In genomic region chr10:61696560-61696823, GRCm38 (mm10) we compare ENCODE assay signal across 8 mouse cellular contexts. TPM values are rescaled to one million over a fixed set of nuclear protein-coding genes. Genes with fewer than 3 reads are reported as not detected.
A peak's percentile ranks its signal among the peaks of the same experiment; 100 is the strongest.
DNase-seq lines count a peak whose midpoint lies in the region; ATAC-seq and TF ChIP-seq lines count a peak whose summit lies in the region.

No protein-coding gene starts in this region.

- 9% methylated on average over 19 of the region's 19 CpGs for WGBS in heart, embryonic 11.5 days (ENCODE audit: insufficient replicate concordance)
- WGBS in heart, postnatal 0 days, result 10% methylated on average over 19 of the region's 19 CpGs
- WGBS in liver, embryonic 16.5 days (ENCODE audit: insufficient replicate concordance), result 5% methylated on average over 19 of the region's 19 CpGs

- no peaks in the 10 kb centered on the region for H3K9me3 ChIP-seq in heart, embryonic 11.5 days (replicated peaks; ENCODE audit: control insufficient read depth, low read length)
- H3K9me3 ChIP-seq in ES-E14 (ENCODE audit: control insufficient read depth, insufficient read depth, low read depth, low read length), result no peaks in the 10 kb centered on the region
- H3K9me3 ChIP-seq in heart, postnatal 0 days (replicated peaks; ENCODE audit: control insufficient read depth, low read length), result no peaks in the 10 kb centered on the region
- H3K9me3 ChIP-seq in liver, embryonic 16.5 days (replicated peaks; ENCODE audit: control insufficient read depth, low read length), result no peaks in the 10 kb centered on the region

- in situ Hi-C loops in ES-E14 (cut with MboI; ENCODE audit: low sequenced_read_pairs in 2 of 2, unreplicated experiment in 2 of 2), result no loop called here

- H3K4me1 ChIP-seq in heart, embryonic 11.5 days (ENCODE audit: control insufficient read depth, insufficient read depth, low read length), result peaks cover 10% of the 10 kb centered on the region
- H3K4me1 ChIP-seq in ES-E14 (ENCODE audit: control insufficient read depth in 2 of 2, insufficient read depth in 2 of 2, low read length in 2 of 2, poor library complexity in 1 of 2), result peaks cover 0 to 1% of the 10 kb centered on the region in 2 experiments; a peak in 1 of 4 replicates
- H3K4me1 ChIP-seq in heart, postnatal 0 days (ENCODE audit: control insufficient read depth, insufficient read depth), result peaks cover 11% of the 10 kb centered on the region
- peaks cover 17% of the 10 kb centered on the region for H3K4me1 ChIP-seq in liver, embryonic 16.5 days (ENCODE audit: control insufficient read depth, low read depth, low read length)

- DNase-seq in heart, postnatal 36 days, result no peak
- no peak for DNase-seq in ES-E14 (ENCODE audit: low read depth, low spot score)
- no peak for DNase-seq in heart, postnatal 0 days (ENCODE audit: low spot score)
- no peak for DNase-seq in T-cell, adult 2 months (ENCODE audit: low spot score)
- DNase-seq in right cerebral cortex, adult 18-20 months, result no peak
- no peak for DNase-seq in urinary bladder, adult 18-20 months (ENCODE audit: low spot score in 2 of 2)

- H3K36me3 ChIP-seq in heart, embryonic 11.5 days (ENCODE audit: control insufficient read depth, insufficient read depth, low read length), result peaks cover 13% of the 10 kb centered on the region
- H3K36me3 ChIP-seq in ES-E14 (ENCODE audit: control insufficient read depth, insufficient read depth, low read length, poor library complexity, severe bottlenecking), result peaks cover 10% of the 10 kb centered on the region
- H3K36me3 ChIP-seq in heart, postnatal 0 days (replicated peaks; ENCODE audit: control insufficient read depth, insufficient read depth, low read length), result peaks cover 30% of the 10 kb centered on the region
- H3K36me3 ChIP-seq in liver, embryonic 16.5 days (ENCODE audit: control insufficient read depth, insufficient read depth), result peaks cover 8% of the 10 kb centered on the region

- TF ChIP-seq EP300 in heart, postnatal 0 days (IDR thresholded peaks at IDR 0.05; ENCODE audit: low read depth), result no peak

- H3K27ac ChIP-seq in heart, embryonic 11.5 days (ENCODE audit: low read depth, low read length), result no peak overlapping the region
- no peak overlapping the region for H3K27ac ChIP-seq in ES-E14 (ENCODE audit: insufficient read depth, low read depth, low read length, poor library complexity, severe bottlenecking)
- H3K27ac ChIP-seq in heart, postnatal 0 days (ENCODE audit: low read depth), result no peak overlapping the region
- 0 out of 2 replicates have a peak overlapping the region, but pooled peaks have one; percentile 29 for H3K27ac ChIP-seq in liver, embryonic 16.5 days (ENCODE audit: low read length)

- intact Hi-C loops in heart, postnatal 36 days (cut with DNase I), result no loop called here

- no peak for TF ChIP-seq CTCF in heart, postnatal 0 days (IDR thresholded peaks at IDR 0.05; ENCODE audit: low read depth)

- peak overlapping the region; percentile 86 for H3K9ac ChIP-seq in heart, embryonic 11.5 days (ENCODE audit: low read depth, low read length)
- peak overlapping the region; percentile 88 for H3K9ac ChIP-seq in ES-E14 (ENCODE audit: insufficient read depth, low read depth, low read length, poor library complexity, severe bottlenecking)
- peak overlapping the region; percentile 69 for H3K9ac ChIP-seq in heart, postnatal 0 days (replicated peaks; ENCODE audit: low read depth, low read length)
- peak overlapping the region; percentile 75 for H3K9ac ChIP-seq in liver, embryonic 16.5 days (ENCODE audit: low read depth, low read length)

- no peak for ATAC-seq in heart, embryonic 11.5 days (replicated peaks; ENCODE audit: insufficient number of reproducible peaks, low FRiP score, low TSS enrichment)
- no peak for ATAC-seq in heart, postnatal 0 days (ENCODE audit: insufficient read depth, low read depth)
- ATAC-seq in liver, embryonic 16.5 days (ENCODE audit: low read depth), result no peak

- peak overlapping the region; percentile 97 for H3K4me3 ChIP-seq in heart, embryonic 11.5 days (ENCODE audit: low read depth, low read length)
- H3K4me3 ChIP-seq in ES-E14 (ENCODE audit: insufficient read depth in 1 of 2, low read depth in 1 of 2, low read length in 2 of 2, poor library complexity in 1 of 2, severe bottlenecking in 1 of 2), result peak overlapping the region; percentile 89 to 96
- peak overlapping the region; percentile 99 for H3K4me3 ChIP-seq in heart, postnatal 0 days (ENCODE audit: low read depth, low read length)
- peak overlapping the region; percentile 85 for H3K4me3 ChIP-seq in liver, embryonic 16.5 days (ENCODE audit: low read depth, low read length)

- no peaks in the 10 kb centered on the region for H3K27me3 ChIP-seq in heart, embryonic 11.5 days (ENCODE audit: control insufficient read depth, insufficient read depth, low read length)
- H3K27me3 ChIP-seq in heart, postnatal 0 days (ENCODE audit: control insufficient read depth, insufficient read depth, low read length), result no peaks in the 10 kb centered on the region
- no peaks in the 10 kb centered on the region for H3K27me3 ChIP-seq in liver, embryonic 16.5 days (ENCODE audit: control insufficient read depth, insufficient read depth, low read depth, low read length)

- H3K4me2 ChIP-seq in heart, embryonic 11.5 days, result peak overlapping the region; percentile 100
- peak overlapping the region; percentile 100 for H3K4me2 ChIP-seq in heart, postnatal 0 days (ENCODE audit: low read depth, low read length)
- peak overlapping the region; percentile 98 for H3K4me2 ChIP-seq in liver, embryonic 16.5 days (ENCODE audit: low read depth, low read length)

TF ChIP-seq in ES-E14, 5 proteins besides CTCF, POLR2A, EP300 and RAD21:
- TF ChIP-seq CHD2 (IDR thresholded peaks at IDR 0.05; ENCODE audit: low read depth, low read length), result no peak
- no peak for TF ChIP-seq MAFK (IDR thresholded peaks at IDR 0.05; ENCODE audit: insufficient read depth, low read depth, low read length)
- no peak for TF ChIP-seq ZC3H11A (IDR thresholded peaks at IDR 0.05; ENCODE audit: borderline replicate concordance, low read depth, low read length)
- no peak for TF ChIP-seq HCFC1 (IDR thresholded peaks at IDR 0.05; ENCODE audit: borderline replicate concordance, insufficient read depth, low read length)
- no peak for TF ChIP-seq ZNF384 (IDR thresholded peaks at IDR 0.05; ENCODE audit: low read depth, low read length)

RNA-seq across cellular contexts. Expression of gene Tysnd1, which starts 1.2 kb away (rescaled TPM):
- polyA plus RNA-seq in heart, embryonic 11.5 days (2014; fragmentation: Nextera tagmentation; extraction: Ambion mirVana), result 24.5 and 25.1 TPM in 2 replicates
- 10 to 100 TPM; 22.8 to 23.3 TPM for total RNA-seq in heart, postnatal 36 days (2021)
- 33.5 and 42.8 TPM in 2 replicates for total RNA-seq in ES-E14 (2012; rRNA removed)
- total RNA-seq in heart, postnatal 0 days (2014; rRNA removed; ENCODE audit: low replicate concordance), result 53.0 and 62.0 TPM in 2 replicates
- polyA plus RNA-seq in heart, postnatal 0 days (2015; fragmentation: Nextera tagmentation; extraction: Ambion mirVana), result 14.5 and 16.1 TPM in 2 replicates
- polyA plus RNA-seq in liver, embryonic 16.5 days (2015; fragmentation: Nextera tagmentation; extraction: Ambion mirVana), result 10.7 and 12.8 TPM in 2 replicates

RNA-seq across cellular contexts. Expression of gene Sar1a, which starts 16.4 kb away (rescaled TPM):
- polyA plus RNA-seq in heart, embryonic 11.5 days (2014; fragmentation: Nextera tagmentation; extraction: Ambion mirVana), result 182 and 200 TPM in 2 replicates
- total RNA-seq in heart, postnatal 36 days (2021), result 100 to 1,000 TPM; 164 to 177 TPM
- 145 and 158 TPM in 2 replicates for total RNA-seq in ES-E14 (2012; rRNA removed)
- 137 and 148 TPM in 2 replicates for total RNA-seq in heart, postnatal 0 days (2014; rRNA removed; ENCODE audit: low replicate concordance)
- 140 and 151 TPM in 2 replicates for polyA plus RNA-seq in heart, postnatal 0 days (2015; fragmentation: Nextera tagmentation; extraction: Ambion mirVana)
- 66.6 and 67.0 TPM in 2 replicates for polyA plus RNA-seq in liver, embryonic 16.5 days (2015; fragmentation: Nextera tagmentation; extraction: Ambion mirVana)

RNA-seq across cellular contexts. Expression of gene Aifm2, which starts 18.6 kb away (rescaled TPM):
- polyA plus RNA-seq in heart, embryonic 11.5 days (2014; fragmentation: Nextera tagmentation; extraction: Ambion mirVana), result 15.6 and 18.9 TPM in 2 replicates
- total RNA-seq in heart, postnatal 36 days (2021), result 10 to 100 TPM; 30.5 to 32.9 TPM
- total RNA-seq in ES-E14 (2012; rRNA removed), result 13.3 and 13.4 TPM in 2 replicates
- 34.7 and 53.4 TPM in 2 replicates for total RNA-seq in heart, postnatal 0 days (2014; rRNA removed; ENCODE audit: low replicate concordance)
- 33.9 and 34.2 TPM in 2 replicates for polyA plus RNA-seq in heart, postnatal 0 days (2015; fragmentation: Nextera tagmentation; extraction: Ambion mirVana)
- polyA plus RNA-seq in liver, embryonic 16.5 days (2015; fragmentation: Nextera tagmentation; extraction: Ambion mirVana), result 5.6 and 6.0 TPM in 2 replicates

RNA-seq across cellular contexts. Expression of gene Ppa1, which starts 48.1 kb away (rescaled TPM):
- polyA plus RNA-seq in heart, embryonic 11.5 days (2014; fragmentation: Nextera tagmentation; extraction: Ambion mirVana), result 158 and 160 TPM in 2 replicates
- total RNA-seq in heart, postnatal 36 days (2021), result 10 to 100 TPM; 65.3 to 70.5 TPM
- total RNA-seq in ES-E14 (2012; rRNA removed), result 165 and 262 TPM in 2 replicates
- total RNA-seq in heart, postnatal 0 days (2014; rRNA removed; ENCODE audit: low replicate concordance), result 28.2 and 35.5 TPM in 2 replicates
- polyA plus RNA-seq in heart, postnatal 0 days (2015; fragmentation: Nextera tagmentation; extraction: Ambion mirVana), result 53.0 and 54.8 TPM in 2 replicates
- 84.5 and 88.1 TPM in 2 replicates for polyA plus RNA-seq in liver, embryonic 16.5 days (2015; fragmentation: Nextera tagmentation; extraction: Ambion mirVana)
